Mouse (Mus musculus): ENCODE measurements at regions not wholly inside any gene's neighbourhood (a gene's known extent, or its start where the extent isn't known, plus 50 kb on each side); places are given as distances from the start of the nearest gene placed in this dataset.

GRCm38 (mm10) chr6:81323690-81324089 is 599.8 kb upstream of the Gcfc2 start:
- dilution Hi-C loops (cut with MboI; ENCODE audit: extremely low pct_ligation_motif_present, extremely low pct_unique_long_range_greater_than_20kb, low sequenced_read_pairs), result no loop called here
- Histone ChIP-seq H3K9me3 (replicated peaks; ENCODE audit: low read length) (peaks cover 12% of the 10 kb centered on the region), H3K4me3 (replicated peaks in 1 of 3; ENCODE audit: low read depth in 2 of 3, low read length in 2 of 3, poor library complexity in 1 of 3) (no peak overlapping the region), H3K4me2 (ENCODE audit: insufficient read depth, low read depth, poor library complexity, severe bottlenecking) (no peak overlapping the region), H3K27ac (ENCODE audit: insufficient read depth, low read depth) (no peak overlapping the region), H3K36me3 (replicated peaks in 1 of 2; ENCODE audit: control insufficient read depth in 1 of 2, insufficient read depth in 1 of 2, low read length in 1 of 2) (no peaks in the 10 kb centered on the region), H3K9ac (ENCODE audit: insufficient read depth, low read depth) (no peak overlapping the region), H3K79me2 (replicated peaks; ENCODE audit: control insufficient read depth, extremely low read depth, insufficient read depth, poor library complexity, severe bottlenecking) (no peaks in the 10 kb centered on the region), H3K4me1 (ENCODE audit: control insufficient read depth in 1 of 2, insufficient read depth in 2 of 2) (no peaks in the 10 kb centered on the region), H3K27me3 (replicated peaks) (no peaks in the 10 kb centered on the region)
- in situ Hi-C loops (cut with MboI; ENCODE audit: low pct_ligation_motif_present, low pct_unique_long_range_greater_than_20kb, low sequenced_read_pairs), result no loop called here
- TF ChIP-seq POLR2A (IDR thresholded peaks at IDR 0.05; ENCODE audit: low read depth, low read length) (no peak), POLR2AphosphoS2 (IDR thresholded peaks at IDR 0.05; ENCODE audit: low read depth, low read length) (no peak), ZMIZ1 (IDR thresholded peaks at IDR 0.05; ENCODE audit: low read depth, low read length) (no peak), RAD21 (IDR thresholded peaks at IDR 0.05; ENCODE audit: low read depth, low read length) (no peak), MAZ (IDR thresholded peaks at IDR 0.05; ENCODE audit: low read depth, low read length) (no peak), CHD2 (IDR thresholded peaks at IDR 0.05; ENCODE audit: low read length) (no peak), CTCF (conservative IDR thresholded peaks at IDR 0.05 in 1 of 2, IDR thresholded peaks at IDR 0.05 in 1 of 2; ENCODE audit: low read depth in 2 of 2, low read length in 2 of 2) (no peak), E2F4 (IDR thresholded peaks at IDR 0.05; ENCODE audit: insufficient replicate concordance, low read depth, low read length) (no peak), MXI1 (IDR thresholded peaks at IDR 0.05; ENCODE audit: low read depth, low read length) (no peak), ZKSCAN1 (IDR thresholded peaks at IDR 0.05; ENCODE audit: borderline replicate concordance, low read depth, low read length) (no peak), MYC (IDR thresholded peaks at IDR 0.05; ENCODE audit: low read depth, low read length) (no peak), SMC3 (IDR thresholded peaks at IDR 0.05; ENCODE audit: low read depth, low read length) (no peak), CHD1 (IDR thresholded peaks at IDR 0.05; ENCODE audit: low read depth, low read length) (no peak), USF1 (IDR thresholded peaks at IDR 0.05; ENCODE audit: low read depth, low read length) (no peak), JUN (IDR thresholded peaks at IDR 0.05; ENCODE audit: insufficient read depth, low read depth, low read length) (no peak), JUND (conservative IDR thresholded peaks at IDR 0.05; ENCODE audit: low read depth, low read length) (no peak), SIN3A (IDR thresholded peaks at IDR 0.05; ENCODE audit: low read length) (no peak)
- no peak for DNase-seq (ENCODE audit: extremely low read depth)

- dilution Hi-C loops (cut with MboI; ENCODE audit: extremely low pct_ligation_motif_present, extremely low pct_unique_long_range_greater_than_20kb, low sequenced_read_pairs), result no loop called here
- no peak for DNase-seq (ENCODE audit: extremely low read depth)
- no peak overlapping the region for H3K4me3 ChIP-seq (replicated peaks in 1 of 3; ENCODE audit: low read depth in 2 of 3, low read length in 2 of 3, poor library complexity in 1 of 3)
- H3K27ac ChIP-seq (ENCODE audit: insufficient read depth, low read depth), result no peak overlapping the region
- no peaks in the 10 kb centered on the region for H3K36me3 ChIP-seq (replicated peaks in 1 of 2; ENCODE audit: control insufficient read depth in 1 of 2, insufficient read depth in 1 of 2, low read length in 1 of 2)
- in situ Hi-C loops (cut with MboI; ENCODE audit: low pct_ligation_motif_present, low pct_unique_long_range_greater_than_20kb, low sequenced_read_pairs), result no loop called here
- no peaks in the 10 kb centered on the region for H3K27me3 ChIP-seq (replicated peaks)
- H3K4me2 ChIP-seq (ENCODE audit: insufficient read depth, low read depth, poor library complexity, severe bottlenecking), result no peak overlapping the region
- H3K79me2 ChIP-seq (replicated peaks; ENCODE audit: control insufficient read depth, extremely low read depth, insufficient read depth, poor library complexity, severe bottlenecking), result no peaks in the 10 kb centered on the region
- TF ChIP-seq MAFK (IDR thresholded peaks at IDR 0.05; ENCODE audit: insufficient replicate concordance, low read length), result no peak
- no peak for TF ChIP-seq NELFE (IDR thresholded peaks at IDR 0.05; ENCODE audit: low read depth, low read length)
- no peak for TF ChIP-seq MXI1 (IDR thresholded peaks at IDR 0.05; ENCODE audit: low read depth, low read length)
- no peak for TF ChIP-seq SMC3 (IDR thresholded peaks at IDR 0.05; ENCODE audit: low read depth, low read length)
- TF ChIP-seq UBTF (IDR thresholded peaks at IDR 0.05; ENCODE audit: low read depth, low read length), result no peak
- TF ChIP-seq POLR2A (IDR thresholded peaks at IDR 0.05; ENCODE audit: low read depth, low read length), result no peak
- peaks cover 14% of the 10 kb centered on the region for H3K9me3 ChIP-seq (replicated peaks; ENCODE audit: low read length)
- H3K9ac ChIP-seq (ENCODE audit: insufficient read depth, low read depth), result no peak overlapping the region
- H3K4me1 ChIP-seq (ENCODE audit: control insufficient read depth in 1 of 2, insufficient read depth in 2 of 2), result no peaks in the 10 kb centered on the region
Observed at GRCm38 (mm10) chr6:81363969-81364529, 559.4 kb upstream of the Gcfc2 start.

Measured in CH12.LX (cell line).